Mouse (Mus musculus): ENCODE results near the gene Gpr19.

Gene Gpr19

DNA sequence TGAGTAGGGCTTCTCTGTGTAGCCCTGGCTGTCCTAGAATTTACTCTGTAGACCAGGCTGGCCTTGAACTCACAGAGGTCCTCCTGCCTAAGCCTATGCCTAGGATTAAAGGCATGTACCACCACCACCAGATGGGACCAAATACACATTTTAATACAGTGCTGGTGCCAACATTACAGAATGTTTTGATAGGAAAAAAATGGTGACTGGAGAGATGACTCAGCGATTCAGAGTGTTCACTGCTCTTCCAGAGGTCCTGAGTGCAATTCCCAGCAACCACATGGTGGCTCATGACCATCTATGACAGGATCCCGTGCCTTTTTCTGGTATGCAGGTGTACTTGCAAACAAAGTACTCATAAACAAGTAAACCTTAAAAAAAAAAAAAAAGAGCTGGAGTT, 48.9 kb downstream of the Gpr19 start:
- DNase-seq (ENCODE audit: low spot score in 2 of 2), result no peak

DNA sequence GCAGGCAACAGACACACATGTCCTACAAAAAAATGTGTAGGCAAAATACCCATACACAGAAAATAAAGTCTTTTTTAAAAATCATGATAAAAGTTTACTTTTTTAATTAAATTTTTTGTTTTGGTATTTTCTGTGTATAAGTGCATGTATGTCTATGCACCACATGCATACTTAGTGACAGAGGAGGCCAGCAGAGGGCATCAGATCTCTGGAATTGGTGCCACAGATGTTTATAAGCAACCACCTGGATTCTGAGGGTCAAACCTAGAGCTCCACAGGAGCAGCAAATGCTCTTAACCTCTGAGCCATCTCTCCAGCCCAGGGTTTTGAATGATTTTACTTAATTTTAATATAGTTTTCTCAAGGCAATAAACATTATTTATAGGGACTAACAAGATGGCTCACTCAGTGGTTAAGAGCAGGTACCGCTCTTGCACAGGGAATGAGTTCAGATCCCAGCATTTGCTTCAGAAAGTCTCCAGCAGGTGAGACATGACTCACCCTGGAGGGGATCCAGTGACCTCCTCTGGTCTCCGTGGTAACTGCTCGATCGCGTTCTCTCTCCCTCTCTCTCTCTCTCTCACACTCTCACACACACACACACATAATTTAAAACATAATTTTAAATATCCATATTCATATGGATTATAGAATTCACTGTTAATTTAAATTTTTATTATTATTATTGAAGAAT, 50.0 kb downstream of the Gpr19 start:
- no peak for DNase-seq (ENCODE audit: low spot score in 2 of 2)

GRCm38 (mm10) chr6:134847550-134847949, 50.8 kb downstream of the Gpr19 start:
- no peak for DNase-seq (ENCODE audit: low spot score in 2 of 2)

GRCm38 (mm10) chr6:134846308-134846707, 52.1 kb downstream of the Gpr19 start:
- DNase-seq (ENCODE audit: low spot score in 2 of 2), result no peak

DNA sequence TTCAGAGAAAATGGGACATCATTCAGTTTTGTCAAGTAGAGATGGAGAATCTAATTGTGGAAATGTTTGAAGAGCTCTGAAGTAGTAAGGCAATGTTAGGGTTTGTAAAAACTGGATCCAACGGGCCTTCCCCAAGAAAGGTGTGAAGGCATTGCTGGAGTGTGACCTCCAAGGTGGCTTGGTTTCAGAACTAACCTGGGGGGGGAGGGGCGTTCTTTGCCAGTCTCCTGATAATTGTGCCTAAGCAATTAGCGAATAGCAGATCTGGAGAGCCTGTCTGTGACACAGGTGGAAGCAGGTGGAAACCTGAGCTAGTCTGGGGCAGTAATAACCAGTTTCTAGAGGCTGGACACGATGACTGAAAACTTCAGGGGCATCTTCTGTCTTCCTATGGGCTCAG, 52.7 kb downstream of the Gpr19 start:
- no peak for DNase-seq (ENCODE audit: low spot score in 2 of 2)

GRCm38 (mm10) chr6:134840346-134840745, 58.0 kb downstream of the Gpr19 start:
- no peak for DNase-seq (ENCODE audit: low spot score in 2 of 2)

- DNase-seq (ENCODE audit: low spot score in 2 of 2), result no peak
Observed at GRCm38 (mm10) chr6:134838111-134838510, 60.3 kb downstream of the Gpr19 start.

- DNase-seq (ENCODE audit: low spot score in 2 of 2), result no peak
Observed at GRCm38 (mm10) chr6:134834585-134835251, 63.7 kb downstream of the Gpr19 start.

DNA sequence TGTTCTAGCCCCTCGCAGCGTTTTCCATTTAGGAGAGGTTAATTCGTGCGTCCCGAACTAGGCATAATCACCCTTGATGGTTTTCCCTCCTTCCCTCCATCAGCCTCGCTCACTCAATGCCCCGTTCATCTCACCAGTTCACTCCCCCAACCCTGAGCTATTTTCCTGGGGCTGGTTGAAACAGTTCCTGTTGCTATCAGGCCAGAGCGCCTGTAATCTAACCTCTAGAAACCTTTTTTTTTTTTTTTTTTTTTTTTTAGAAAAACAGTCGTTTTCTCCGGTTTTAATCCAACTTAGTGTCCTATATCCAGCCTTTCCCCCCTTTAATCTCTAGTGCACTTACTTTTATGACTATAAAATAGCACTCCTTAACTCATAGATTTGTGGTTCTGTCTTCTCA, 67.6 kb downstream of the Gpr19 start:
- DNase-seq (ENCODE audit: low spot score in 2 of 2), result no peak

GRCm38 (mm10) chr6:134829786-134830700, 68.3 kb downstream of the Gpr19 start, which contains the start of gene Crebl2:
Gene Crebl2 (plus strand): TSS chr6:134830154.
- peak; percentile 99 to 100 for DNase-seq (ENCODE audit: low spot score in 2 of 2)

- DNase-seq (ENCODE audit: low spot score in 2 of 2), result no peak
Observed at GRCm38 (mm10) chr6:134822844-134823243, 75.5 kb downstream of the Gpr19 start.

DNA sequence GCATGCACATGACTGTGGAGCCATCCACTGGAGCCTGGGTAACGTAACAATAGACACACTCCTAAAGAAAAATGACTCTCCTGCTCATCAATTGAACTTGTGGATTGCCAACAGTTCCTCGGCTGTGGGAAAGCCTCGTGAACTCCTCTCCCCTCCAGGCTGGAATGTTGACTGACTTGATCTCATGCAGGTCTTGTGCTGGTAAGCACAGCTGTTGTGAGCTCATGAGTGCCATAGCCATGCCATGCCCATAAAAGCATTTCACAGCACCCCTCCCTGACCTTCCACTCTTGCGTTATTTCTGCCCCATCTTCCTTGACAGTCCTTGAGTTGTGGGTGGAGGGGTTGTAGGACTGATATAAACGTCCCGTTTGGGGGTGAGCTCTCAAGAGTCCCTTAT, 78.0 kb downstream of the Gpr19 start:
- DNase-seq (ENCODE audit: low spot score in 2 of 2), result no peak

DNA sequence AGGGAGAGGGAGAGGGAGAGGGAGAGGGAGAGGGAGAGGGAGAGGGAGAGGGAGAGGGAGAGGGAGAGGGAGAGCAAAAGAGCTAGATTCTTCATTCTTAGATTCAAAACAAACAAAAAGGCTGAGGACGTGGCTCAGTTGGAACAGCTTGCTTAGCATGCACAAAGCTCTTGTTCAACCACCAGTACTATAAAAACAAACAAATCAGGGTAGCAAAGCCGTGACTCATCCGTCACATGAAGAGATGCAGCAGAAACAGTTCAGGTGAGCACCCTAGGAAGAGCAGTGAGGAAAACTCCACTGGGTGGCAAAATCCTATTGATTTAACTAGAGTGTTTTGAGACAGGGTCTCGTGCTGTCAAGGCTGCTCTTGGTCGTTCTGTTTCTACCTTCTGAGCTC, 78.6 kb downstream of the Gpr19 start:
- no peak for DNase-seq (ENCODE audit: low spot score in 2 of 2)

Measured in heart, adult 9 months (tissue).